Mouse (Mus musculus): ENCODE results near the gene Rnpep. TPM values are rescaled to one million over a fixed set of nuclear protein-coding genes. Genes with fewer than 3 reads are reported as not detected.

The Rnpep gene
- total and polyA plus RNA-seq, 3 experiments, result 72.6 to 118 (median 73.8) TPM

DNA sequence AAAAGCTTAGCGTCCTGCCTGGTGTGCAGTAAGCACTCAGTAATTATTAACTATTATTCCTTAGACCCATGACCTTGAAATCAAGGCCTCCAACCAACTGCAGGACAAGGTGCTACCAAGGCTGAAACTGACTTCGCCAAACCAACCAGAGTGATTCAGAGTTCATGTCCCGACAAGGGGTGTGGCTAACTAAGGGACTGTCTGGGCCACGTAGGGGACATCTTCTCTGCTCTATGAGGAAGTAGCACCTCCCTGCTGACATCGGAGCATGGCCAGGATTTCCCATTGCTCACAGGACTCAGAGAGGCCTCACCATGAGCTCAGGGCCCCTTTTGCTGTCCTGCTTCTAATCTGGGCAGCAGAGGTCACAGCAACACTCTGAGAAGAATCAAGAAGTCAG is 18.1 kb downstream of the Rnpep start:
- Histone ChIP-seq H3K27me3 (replicated peaks) (no peaks in the 10 kb centered on the region), H3K9ac (ENCODE audit: insufficient read depth, low read depth) (0 out of 2 replicates have a peak overlapping the region, but pooled peaks have one; percentile 25), H3K36me3 (replicated peaks in 1 of 2; ENCODE audit: control insufficient read depth in 1 of 2, insufficient read depth in 1 of 2, low read length in 1 of 2) (peaks cover 48 to 91% of the 10 kb centered on the region in 2 experiments), H3K4me2 (ENCODE audit: insufficient read depth, low read depth, poor library complexity, severe bottlenecking) (no peak overlapping the region), H3K4me3 (replicated peaks in 1 of 3; ENCODE audit: low read depth in 2 of 3, low read length in 2 of 3, poor library complexity in 1 of 3) (no peak overlapping the region), H3K4me1 (ENCODE audit: control insufficient read depth in 1 of 2, insufficient read depth in 2 of 2) (peaks cover 17 to 46% of the 10 kb centered on the region in 2 experiments; a peak in 3 of 4 replicates), H3K9me3 (replicated peaks; ENCODE audit: low read length) (no peaks in the 10 kb centered on the region), H3K79me2 (replicated peaks; ENCODE audit: control insufficient read depth, extremely low read depth, insufficient read depth, poor library complexity, severe bottlenecking) (no peaks in the 10 kb centered on the region), H3K27ac (ENCODE audit: insufficient read depth, low read depth) (peak overlapping the region; percentile 26)
- in situ Hi-C loops (cut with MboI; ENCODE audit: low pct_ligation_motif_present, low pct_unique_long_range_greater_than_20kb, low sequenced_read_pairs) (no loop called here), dilution Hi-C loops (cut with MboI; ENCODE audit: extremely low pct_ligation_motif_present, extremely low pct_unique_long_range_greater_than_20kb, low sequenced_read_pairs) (no loop called here)
- DNase-seq (ENCODE audit: extremely low read depth), result peak; percentile 85
- no peak for TF ChIP-seq PAX5 (IDR thresholded peaks at IDR 0.05; ENCODE audit: low read length)
- TF ChIP-seq TCF12 (IDR thresholded peaks at IDR 0.05; ENCODE audit: low read depth, low read length), result peak; percentile 35; the same call in 1 of the 2 replicates
- TF ChIP-seq MYC (IDR thresholded peaks at IDR 0.05; ENCODE audit: low read depth, low read length), result peak; percentile 64; the same call in 1 of the 2 replicates
- TF ChIP-seq NRF1 (IDR thresholded peaks at IDR 0.05; ENCODE audit: low read depth, low read length), result no peak
- no peak for TF ChIP-seq NELFE (IDR thresholded peaks at IDR 0.05; ENCODE audit: low read depth, low read length)
- 0 out of 2 replicates have a peak, but pooled peaks have one; percentile 24 for TF ChIP-seq BHLHE40 (IDR thresholded peaks at IDR 0.05; ENCODE audit: low read depth, low read length)
- peak; percentile 61; the same call in 1 of the 2 replicates for TF ChIP-seq MEF2A (IDR thresholded peaks at IDR 0.05; ENCODE audit: borderline replicate concordance, low read depth, low read length)
- TF ChIP-seq MAX (IDR thresholded peaks at IDR 0.05; ENCODE audit: low read length), result peak; percentile 70
- peak; percentile 23; the same call in 1 of the 2 replicates for TF ChIP-seq HCFC1 (IDR thresholded peaks at IDR 0.05; ENCODE audit: low read depth, low read length)
- peak; percentile 51; the same call in 1 of the 2 replicates for TF ChIP-seq SIN3A (IDR thresholded peaks at IDR 0.05; ENCODE audit: low read length)
- no peak for TF ChIP-seq RCOR1 (conservative IDR thresholded peaks at IDR 0.05; ENCODE audit: low read depth, low read length)
- TF ChIP-seq IRF4 (IDR thresholded peaks at IDR 0.05; ENCODE audit: low read depth, low read length), result peak; percentile 67
- peak; percentile 20; the same call in 1 of the 2 replicates for TF ChIP-seq CHD2 (IDR thresholded peaks at IDR 0.05; ENCODE audit: low read length)
- 0 out of 2 replicates have a peak, but pooled peaks have one; percentile 46 for TF ChIP-seq ZMIZ1 (IDR thresholded peaks at IDR 0.05; ENCODE audit: low read depth, low read length)
- TF ChIP-seq ELF1 (IDR thresholded peaks at IDR 0.05; ENCODE audit: low read depth, low read length), result peak; percentile 86
- TF ChIP-seq EP300 (IDR thresholded peaks at IDR 0.05; ENCODE audit: low read length), result 0 out of 2 replicates have a peak, but pooled peaks have one; percentile 22

DNA sequence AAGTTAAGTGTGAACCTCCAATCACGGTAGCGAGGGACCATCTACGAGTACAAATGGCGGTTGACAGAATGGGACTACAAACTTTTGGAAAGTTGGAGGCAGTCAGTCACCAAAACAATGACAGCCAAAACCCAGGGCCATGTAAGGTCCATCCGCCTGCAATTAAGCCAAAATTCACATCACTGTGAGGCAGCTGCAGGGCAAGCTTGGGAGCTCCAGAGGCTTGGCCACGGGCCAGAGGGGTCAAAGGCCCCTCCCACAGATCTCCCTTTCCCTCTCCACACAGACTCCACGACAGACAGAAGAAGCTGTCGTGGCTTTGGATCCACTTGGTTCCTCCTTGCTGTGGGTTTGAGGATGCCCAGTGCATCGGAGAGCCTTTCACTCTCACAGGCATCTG is 20.6 kb downstream of the Rnpep start:
- Histone ChIP-seq H3K27ac (ENCODE audit: insufficient read depth, low read depth) (no peak overlapping the region), H3K9me3 (replicated peaks; ENCODE audit: low read length) (no peaks in the 10 kb centered on the region), H3K4me1 (ENCODE audit: control insufficient read depth in 1 of 2, insufficient read depth in 2 of 2) (peaks cover 17 to 45% of the 10 kb centered on the region in 2 experiments; a peak in 3 of 4 replicates), H3K9ac (ENCODE audit: insufficient read depth, low read depth) (no peak overlapping the region), H3K4me2 (ENCODE audit: insufficient read depth, low read depth, poor library complexity, severe bottlenecking) (no peak overlapping the region), H3K79me2 (replicated peaks; ENCODE audit: control insufficient read depth, extremely low read depth, insufficient read depth, poor library complexity, severe bottlenecking) (no peaks in the 10 kb centered on the region), H3K36me3 (replicated peaks in 1 of 2; ENCODE audit: control insufficient read depth in 1 of 2, insufficient read depth in 1 of 2, low read length in 1 of 2) (peaks cover 42 to 71% of the 10 kb centered on the region in 2 experiments), H3K27me3 (replicated peaks) (no peaks in the 10 kb centered on the region), H3K4me3 (replicated peaks in 1 of 3; ENCODE audit: low read depth in 2 of 3, low read length in 2 of 3, poor library complexity in 1 of 3) (no peak overlapping the region)
- in situ Hi-C loops (cut with MboI; ENCODE audit: low pct_ligation_motif_present, low pct_unique_long_range_greater_than_20kb, low sequenced_read_pairs), result no loop called here
- DNase-seq (ENCODE audit: extremely low read depth), result no peak
- TF ChIP-seq SMC3 (IDR thresholded peaks at IDR 0.05; ENCODE audit: low read depth, low read length) (no peak), JUN (IDR thresholded peaks at IDR 0.05; ENCODE audit: insufficient read depth, low read depth, low read length) (no peak), MXI1 (IDR thresholded peaks at IDR 0.05; ENCODE audit: low read depth, low read length) (no peak), GABPA (IDR thresholded peaks at IDR 0.05; ENCODE audit: insufficient replicate concordance, low read depth, low read length) (no peak), USF2 (conservative IDR thresholded peaks at IDR 0.05; ENCODE audit: low read depth, low read length) (no peak), MEF2A (IDR thresholded peaks at IDR 0.05; ENCODE audit: borderline replicate concordance, low read depth, low read length) (no peak), PAX5 (IDR thresholded peaks at IDR 0.05; ENCODE audit: low read length) (no peak), E2F4 (IDR thresholded peaks at IDR 0.05; ENCODE audit: insufficient replicate concordance, low read depth, low read length) (no peak), ZC3H11A (IDR thresholded peaks at IDR 0.05; ENCODE audit: low read depth, low read length) (no peak), MAX (IDR thresholded peaks at IDR 0.05; ENCODE audit: low read length) (no peak), POLR2A (IDR thresholded peaks at IDR 0.05; ENCODE audit: low read depth, low read length) (no peak), NRF1 (IDR thresholded peaks at IDR 0.05; ENCODE audit: low read depth, low read length) (no peak)
- dilution Hi-C loops (cut with MboI; ENCODE audit: extremely low pct_ligation_motif_present, extremely low pct_unique_long_range_greater_than_20kb, low sequenced_read_pairs), result no loop called here

Measured in CH12.LX (cell line).